Mouse (Mus musculus) heart, embryonic 13.5 days (tissue): Measurements from ENCODE around the gene Pheta2. TPM values are rescaled to one million over a fixed set of nuclear protein-coding genes. Genes with fewer than 3 reads are reported as not detected.

Experiments
- ATAC-seq: fragments of 200-750 bp; cut with Nextera tagmentation; 2 replicates; pipeline ENCODE4 v1.8.0; 2017; ENCODE audit warnings: moderate TSS enrichment; ENCODE audit not compliant: insufficient number of reproducible peaks, low FRiP score, low TSS enrichment; ENCODE audit errors: extremely low read depth
- H3K27ac ChIP-seq: fragments of 300-500 bp; sonication (generic); replicated peaks from 2 replicates; pipeline ENCODE4 v1.5.1; 2015; ENCODE audit warnings: moderate library complexity, mild to moderate bottlenecking, inconsistent platforms
- H3K27me3 ChIP-seq: fragments of 300-500 bp; sonication (generic); replicated peaks from 2 replicates; pipeline ENCODE4 v1.6.1; 2015; ENCODE audit warnings: mild to moderate bottlenecking, inconsistent platforms
- H3K36me3 ChIP-seq: fragments of 300-500 bp; sonication (generic); 2 replicates; pipeline ENCODE4 v1.6.1; 2015; ENCODE audit warnings: mild to moderate bottlenecking, inconsistent platforms
- H3K4me1 ChIP-seq: fragments of 300-500 bp; sonication (generic); 2 replicates; pipeline ENCODE4 v1.6.1; 2015; ENCODE audit warnings: inconsistent platforms
- H3K4me2 ChIP-seq: fragments of 300-500 bp; sonication (generic); 2 replicates; pipeline ENCODE4 v1.6.1; 2015; ENCODE audit warnings: inconsistent platforms, mild to moderate bottlenecking, moderate library complexity
- H3K4me3 ChIP-seq: fragments of 300-500 bp; sonication (generic); 2 replicates; pipeline ENCODE4 v1.5.1; 2015; ENCODE audit warnings: moderate library complexity, mild to moderate bottlenecking, inconsistent platforms
- H3K9ac ChIP-seq: fragments of 300-500 bp; sonication (generic); 2 replicates; pipeline ENCODE4 v1.6.1; 2015; ENCODE audit warnings: inconsistent platforms, mild to moderate bottlenecking, moderate library complexity
- H3K9me3 ChIP-seq: fragments of 300-500 bp; sonication (generic); 2 replicates; pipeline ENCODE4 v1.6.1; 2016; ENCODE audit warnings: inconsistent platforms
- WGBS: fragments of 180-500 bp; shearing (Covaris S2); methylation state at CpG from one replicate; pipeline ENCODE4 v1.1.7; 2015; ENCODE audit warnings: mixed read lengths; 5-methylcytosine and 5-hydroxymethylcytosine counted together
- polyA plus RNA-seq: library from polyadenylated mRNA; unstranded; fragments of >200 nt; fragmentation: Nextera tagmentation; extraction: Ambion mirVana; gene quantifications from 2 replicates; pipeline ENCODE4 v1.2.1, GENCODE M21; 2015

Pheta2 gene
- polyA plus RNA-seq, 1 experiment from 2014 or later = 9.2 TPM

- no peak overlapping the region for H3K9ac ChIP-seq
- no peak overlapping the region for H3K4me2 ChIP-seq
- 87% methylated on average over 6 of the region's 6 CpGs for WGBS
- H3K4me3 ChIP-seq = no peak overlapping the region
- H3K4me1 ChIP-seq = peaks cover 25% of the 10 kb centered on the region
- H3K36me3 ChIP-seq = 0 out of 2 replicates have a peak, but pooled peaks cover 5% of the 10 kb centered on the region
- H3K27ac ChIP-seq = no peak overlapping the region
- no peak for ATAC-seq
- no peaks in the 10 kb centered on the region for H3K27me3 ChIP-seq
- H3K9me3 ChIP-seq = no peaks in the 10 kb centered on the region
Measured at GRCm38 (mm10) chr15:82372446-82372845, 33.7 kb downstream of the Pheta2 start.

DNA sequence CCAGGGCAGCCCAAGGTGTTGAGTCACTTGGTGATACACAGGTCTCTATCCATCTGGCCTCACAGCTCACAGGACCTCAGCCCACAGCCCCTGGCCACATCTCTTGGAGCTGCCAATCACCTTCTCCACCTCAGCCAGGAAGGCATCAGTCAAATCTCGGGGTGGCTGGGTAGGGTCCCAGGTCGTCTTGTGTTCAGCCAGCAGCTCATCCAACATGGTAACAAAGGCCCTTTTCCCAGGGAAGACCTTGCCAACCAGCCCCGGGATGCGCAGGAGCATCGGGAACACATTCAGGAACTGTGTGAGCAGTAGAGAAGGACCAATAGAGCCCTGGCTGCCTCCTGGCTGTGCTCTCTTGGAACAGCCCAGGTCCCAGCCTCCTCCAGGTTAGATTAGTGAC, 34.2 kb downstream of the Pheta2 start:
- H3K4me1 ChIP-seq = peaks cover 30% of the 10 kb centered on the region
- H3K27me3 ChIP-seq = no peaks in the 10 kb centered on the region
- no peak overlapping the region for H3K9ac ChIP-seq
- no peak overlapping the region for H3K4me3 ChIP-seq
- WGBS = 76% methylated on average over 5 of the region's 5 CpGs
- H3K27ac ChIP-seq = no peak overlapping the region
- 0 out of 2 replicates have a peak, but pooled peaks cover 5% of the 10 kb centered on the region for H3K36me3 ChIP-seq
- H3K4me2 ChIP-seq = no peak overlapping the region
- ATAC-seq = no peak
- H3K9me3 ChIP-seq = no peaks in the 10 kb centered on the region

GRCm38 (mm10) chr15:82374437-82374836, 35.7 kb downstream of the Pheta2 start:
- Histone ChIP-seq H3K4me2 (no peak overlapping the region), H3K9me3 (no peaks in the 10 kb centered on the region), H3K9ac (no peak overlapping the region), H3K27ac (no peak overlapping the region), H3K4me3 (no peak overlapping the region), H3K27me3 (no peaks in the 10 kb centered on the region), H3K36me3 (0 out of 2 replicates have a peak, but pooled peaks cover 5% of the 10 kb centered on the region), H3K4me1 (peaks cover 38% of the 10 kb centered on the region)
- 82% methylated on average over 5 of the region's 5 CpGs for WGBS
- ATAC-seq = no peak

DNA sequence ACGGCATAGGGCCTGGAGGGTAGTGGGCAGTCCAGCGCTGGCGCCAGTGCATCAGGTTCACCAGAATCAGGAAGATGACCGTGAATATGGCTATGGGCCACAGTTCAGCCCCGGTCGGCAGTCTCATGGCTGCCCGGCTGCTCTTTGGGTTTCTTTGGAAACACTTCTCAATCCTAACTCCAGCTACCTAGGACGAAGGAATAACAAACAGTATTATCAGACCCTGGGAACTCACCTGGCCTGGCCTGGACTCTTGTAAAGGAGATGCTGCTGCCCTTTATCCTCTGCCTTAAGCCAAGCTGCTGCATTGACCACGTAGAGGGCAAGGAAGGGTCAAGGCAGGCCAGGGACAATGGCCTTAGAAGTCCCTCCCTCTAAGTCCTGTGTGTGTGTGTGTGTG, 37.1 kb downstream of the Pheta2 start:
- H3K4me3 ChIP-seq = no peak overlapping the region
- 86% methylated on average over 9 of the region's 9 CpGs for WGBS
- peaks cover 48% of the 10 kb centered on the region for H3K4me1 ChIP-seq
- H3K9me3 ChIP-seq = no peaks in the 10 kb centered on the region
- 0 out of 2 replicates have a peak, but pooled peaks cover 5% of the 10 kb centered on the region for H3K36me3 ChIP-seq
- no peak for ATAC-seq
- H3K9ac ChIP-seq = peak overlapping the region; percentile 28; the same call in 1 of the 2 replicates
- peak overlapping the region; percentile 65; the same call in 1 of the 2 replicates for H3K27ac ChIP-seq
- no peaks in the 10 kb centered on the region for H3K27me3 ChIP-seq
- H3K4me2 ChIP-seq = no peak overlapping the region

DNA sequence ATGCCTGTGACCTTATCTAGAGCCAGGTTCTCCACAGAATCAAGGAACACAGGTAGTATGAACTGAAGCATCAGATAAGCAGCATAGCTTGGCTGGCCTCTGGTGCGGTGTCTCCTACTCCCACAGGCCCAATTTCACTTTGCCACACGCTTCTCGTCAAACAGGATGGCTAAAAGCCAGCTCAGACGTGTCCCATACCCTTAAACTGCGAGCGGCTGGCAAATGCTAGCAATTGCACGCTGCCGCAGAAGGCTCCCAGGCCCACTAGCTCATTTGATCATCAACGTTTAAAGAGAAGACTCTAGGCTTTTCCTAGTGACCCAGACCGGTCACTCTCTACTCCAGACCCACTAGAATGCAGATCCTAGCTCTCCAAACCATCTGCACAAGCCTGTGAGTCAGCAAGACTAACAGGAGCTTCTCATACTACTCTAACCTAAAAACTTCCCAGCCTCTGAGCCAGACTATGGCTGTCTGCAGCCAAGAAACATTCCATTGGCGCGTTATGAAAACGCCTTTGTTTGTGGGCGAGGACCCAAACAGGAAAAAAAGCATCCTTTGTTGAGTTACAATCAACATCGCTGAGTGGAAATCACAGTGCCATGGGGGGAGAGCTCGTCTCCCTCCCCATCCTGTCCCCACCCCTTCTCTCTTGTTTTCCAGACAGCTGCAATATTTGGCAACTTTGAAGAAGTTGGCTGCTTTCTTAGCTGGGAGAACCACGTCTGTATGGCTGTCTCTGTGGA, 37.8 kb downstream of the Pheta2 start:
- H3K4me1 ChIP-seq = peaks cover 52% of the 10 kb centered on the region
- H3K4me3 ChIP-seq = no peak overlapping the region
- WGBS = 62% methylated on average over 17 of the region's 17 CpGs
- H3K9ac ChIP-seq = peak overlapping the region; percentile 28; the same call in 1 of the 2 replicates
- H3K27me3 ChIP-seq = no peaks in the 10 kb centered on the region
- ATAC-seq = no peak
- 0 out of 2 replicates have a peak, but pooled peaks cover 5% of the 10 kb centered on the region for H3K36me3 ChIP-seq
- no peak overlapping the region for H3K4me2 ChIP-seq
- H3K9me3 ChIP-seq = no peaks in the 10 kb centered on the region
- H3K27ac ChIP-seq = peak overlapping the region; percentile 65

DNA sequence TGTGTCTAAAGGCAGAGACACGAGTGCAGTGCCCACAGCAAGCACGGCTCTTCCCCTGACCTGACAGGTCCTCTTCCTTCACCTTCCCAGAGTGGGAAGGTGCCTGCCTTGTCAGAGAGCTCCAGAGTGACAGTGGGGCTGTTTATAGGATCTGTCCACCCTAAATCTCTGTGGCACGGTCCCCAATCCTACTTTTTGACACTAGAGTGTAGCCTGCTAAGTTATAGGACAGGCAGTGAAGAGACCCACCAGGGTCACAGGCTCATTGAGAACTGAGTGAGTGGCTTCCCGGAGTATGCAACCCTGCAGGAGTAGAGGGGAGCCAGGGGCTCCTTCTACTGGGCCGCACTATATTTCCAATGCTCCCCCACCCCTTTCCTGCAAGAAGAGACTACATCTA, 39.0 kb downstream of the Pheta2 start:
- Histone ChIP-seq H3K9ac (no peak overlapping the region), H3K36me3 (0 out of 2 replicates have a peak, but pooled peaks cover 4% of the 10 kb centered on the region), H3K4me3 (no peak overlapping the region), H3K27ac (peak overlapping the region; percentile 75), H3K27me3 (no peaks in the 10 kb centered on the region), H3K4me2 (peak overlapping the region; percentile 75; the same call in 1 of the 2 replicates), H3K9me3 (no peaks in the 10 kb centered on the region), H3K4me1 (peaks cover 52% of the 10 kb centered on the region)
- WGBS = 63% methylated on average over 5 of the region's 5 CpGs
- ATAC-seq = no peak

GRCm38 (mm10) chr15:82378261-82379180, 39.8 kb downstream of the Pheta2 start:
- H3K4me1 ChIP-seq = peaks cover 52% of the 10 kb centered on the region
- H3K4me2 ChIP-seq = peak overlapping the region; percentile 75
- H3K27me3 ChIP-seq = no peaks in the 10 kb centered on the region
- no peaks in the 10 kb centered on the region for H3K36me3 ChIP-seq
- peak overlapping the region; percentile 56 for H3K4me3 ChIP-seq
- 44% methylated on average over 15 of the region's 15 CpGs for WGBS
- peak overlapping the region; percentile 62 for H3K9ac ChIP-seq
- H3K27ac ChIP-seq = peak overlapping the region; percentile 75
- no peak for ATAC-seq
- no peaks in the 10 kb centered on the region for H3K9me3 ChIP-seq

- peak overlapping the region; percentile 75 for H3K4me2 ChIP-seq
- 10% methylated on average over 7 of the region's 7 CpGs for WGBS
- H3K9ac ChIP-seq = peak overlapping the region; percentile 80
- no peak for ATAC-seq
- H3K36me3 ChIP-seq = no peaks in the 10 kb centered on the region
- no peaks in the 10 kb centered on the region for H3K27me3 ChIP-seq
- peak overlapping the region; percentile 56 for H3K4me3 ChIP-seq
- peaks cover 52% of the 10 kb centered on the region for H3K4me1 ChIP-seq
- H3K9me3 ChIP-seq = no peaks in the 10 kb centered on the region
- H3K27ac ChIP-seq = peak overlapping the region; percentile 75
Measured at GRCm38 (mm10) chr15:82379511-82379870, 40.7 kb downstream of the Pheta2 start.

- Histone ChIP-seq H3K27me3 (no peaks in the 10 kb centered on the region), H3K4me2 (peak within 1 kb of the TSS; percentile 75), H3K4me1 (peaks cover 52% of the 10 kb centered on the region), H3K27ac (peak within 1 kb of the TSS; percentile 75), H3K9me3 (no peaks in the 10 kb centered on the region), H3K4me3 (peak within 1 kb of the TSS; percentile 56), H3K9ac (peak within 1 kb of the TSS; percentile 80), H3K36me3 (no peaks in the 10 kb centered on the region)
- WGBS = 1% methylated on average over 18 of the region's 24 CpGs
- ATAC-seq = peak; percentile 77
Measured at GRCm38 (mm10) chr15:82379871-82380713, 41.4 kb downstream of the Pheta2 start, which contains the start of gene Cyp2d22. Gene Cyp2d22 (minus strand): TSS chr15:82380260.

- H3K27ac ChIP-seq = peak overlapping the region; percentile 46
- H3K4me3 ChIP-seq = peak overlapping the region; percentile 56
- no peak for ATAC-seq
- H3K36me3 ChIP-seq = no peaks in the 10 kb centered on the region
- H3K4me2 ChIP-seq = peak overlapping the region; percentile 75
- no peaks in the 10 kb centered on the region for H3K9me3 ChIP-seq
- no peaks in the 10 kb centered on the region for H3K27me3 ChIP-seq
- H3K9ac ChIP-seq = peak overlapping the region; percentile 80
- peaks cover 51% of the 10 kb centered on the region for H3K4me1 ChIP-seq
- WGBS = 33% methylated on average over 7 of the region's 7 CpGs
Measured at GRCm38 (mm10) chr15:82380714-82381062, 41.9 kb downstream of the Pheta2 start.
